Mouse (Mus musculus): Measurements from ENCODE around the gene Slc7a7.

The Slc7a7 gene

DNA sequence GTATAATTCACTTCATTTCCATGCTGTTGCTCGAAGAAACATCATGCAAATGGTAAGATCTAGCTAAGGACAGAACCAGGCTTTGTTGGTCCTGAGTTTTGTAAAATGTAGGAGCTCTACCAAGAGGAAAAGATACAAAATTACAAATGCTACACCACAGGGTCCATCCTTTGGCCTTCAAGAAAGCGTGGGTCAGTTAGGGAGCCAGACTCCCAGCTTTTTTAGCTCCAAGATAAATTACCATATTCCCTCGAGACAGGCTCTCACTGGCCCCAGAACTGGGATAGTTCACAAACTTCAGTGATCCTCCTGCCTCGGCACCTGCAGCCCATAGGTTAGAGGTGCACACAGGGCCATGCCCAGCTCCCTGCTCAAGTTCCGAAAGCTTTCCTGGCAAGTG, 93.1 kb downstream of the Slc7a7 start:
- no peak for DNase-seq (ENCODE audit: low read depth, low spot score)

GRCm38 (mm10) chr14:54321556-54322376, 95.8 kb downstream of the Slc7a7 start:
- DNase-seq (ENCODE audit: low read depth, low spot score), result no peak
